Mouse (Mus musculus): ENCODE data around the gene Sgms2.
"Not testable (repeated sequence)": the region's sequence is repeated elsewhere in the genome, so short reads cannot be mapped to it uniquely, and the experiment has no call there.

DNA sequence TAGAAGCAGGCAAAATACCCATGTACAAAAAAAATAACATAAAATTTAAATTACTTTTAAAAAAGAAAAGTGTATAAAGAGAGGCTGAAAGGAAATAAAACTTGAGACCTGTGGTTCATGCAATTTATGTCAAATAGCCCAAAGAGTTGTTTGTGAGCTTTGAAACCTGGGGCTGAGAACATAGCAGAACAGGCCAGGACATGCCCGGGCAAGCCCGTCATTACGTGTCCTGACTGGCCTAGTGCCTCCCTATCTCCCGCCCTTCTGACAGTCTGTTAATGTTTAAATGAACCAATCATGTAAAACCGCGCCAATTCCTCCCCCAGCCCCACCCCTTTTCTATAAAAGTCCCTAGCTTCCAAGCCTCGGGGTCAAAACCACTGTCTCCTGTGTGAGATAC is 153.5 kb downstream of the Sgms2 start:
- not testable (repeated sequence) for TF ChIP-seq CTCF (conservative IDR thresholded peaks at IDR 0.05; ENCODE audit: insufficient read depth, insufficient read length, low read depth, low read length); POLR2A (IDR thresholded peaks at IDR 0.05; ENCODE audit: low read depth, low read length)

Measured in kidney, adult 2 months (tissue).